Mouse (Mus musculus) midbrain, postnatal 0 days (tissue): Measurements from ENCODE around the gene Thap8. TPM values are rescaled to one million over a fixed set of nuclear protein-coding genes. Genes with fewer than 3 reads are reported as not detected.

Experiments
- ATAC-seq: fragments of 200-750 bp; cut with Nextera tagmentation; 2 replicates; pipeline ENCODE4 v1.8.0; 2017; ENCODE audit warnings: moderate number of reproducible peaks, mild to moderate bottlenecking, moderate TSS enrichment, moderate library complexity; ENCODE audit not compliant: low FRiP score
- DNase-seq: peaks from one replicate; pipeline ENCODE4 v3.0.0-alpha.2; 2015; ENCODE audit warnings: low spot score
- H3K27ac ChIP-seq: fragments of 300-500 bp; sonication (generic); 2 replicates; pipeline ENCODE4 v1.5.1; 2014; ENCODE audit warnings: low read depth, mild to moderate bottlenecking, low read length, mixed read lengths
- H3K27me3 ChIP-seq: fragments of 300-500 bp; sonication (generic); 2 replicates; pipeline ENCODE4 v1.6.1; 2014; ENCODE audit warnings: low read length, control low read depth, mixed read lengths; ENCODE audit not compliant: insufficient read depth
- H3K36me3 ChIP-seq: fragments of 300-500 bp; sonication (generic); 2 replicates; pipeline ENCODE4 v1.6.1; 2014; ENCODE audit warnings: low read length, control low read depth, mixed read lengths; ENCODE audit not compliant: insufficient read depth
- H3K4me1 ChIP-seq: fragments of 300-500 bp; sonication (generic); 2 replicates; pipeline ENCODE4 v1.6.1; 2014; ENCODE audit warnings: mild to moderate bottlenecking, control low read depth, antibody characterized with exemption, low read length, mixed read lengths; ENCODE audit not compliant: insufficient read depth
- H3K4me2 ChIP-seq: fragments of 300-500 bp; sonication (generic); 2 replicates; pipeline ENCODE4 v1.6.1; 2014; ENCODE audit warnings: low read depth, mild to moderate bottlenecking, low read length, mixed read lengths; ENCODE audit not compliant: poor library complexity, severe bottlenecking
- H3K4me3 ChIP-seq: fragments of 300-500 bp; sonication (generic); 2 replicates; pipeline ENCODE4 v1.5.1; 2014; ENCODE audit warnings: low read depth, mild to moderate bottlenecking, low read length, moderate library complexity
- H3K9ac ChIP-seq: fragments of 300-500 bp; sonication (generic); replicated peaks from 2 replicates; pipeline ENCODE4 v1.6.1; 2014; ENCODE audit warnings: mild to moderate bottlenecking, low read length, moderate library complexity, mixed read lengths; ENCODE audit not compliant: poor library complexity, severe bottlenecking
- H3K9me3 ChIP-seq: fragments of 300-500 bp; sonication (generic); 2 replicates; pipeline ENCODE4 v1.6.1; 2016; ENCODE audit warnings: low read length, control low read depth
- CTCF ChIP-seq: IDR thresholded peaks from 2 replicates; pipeline ENCODE4 v1.5.1; 2016; ENCODE audit warnings: antibody characterized with exemption, mild to moderate bottlenecking
- WGBS: fragments of 180-500 bp; shearing (Covaris S2); extraction: QIAGEN DNeasy Blood & Tissue Kit; methylation state at CpG from one replicate; pipeline ENCODE4 v1.1.7; 2014; 5-methylcytosine and 5-hydroxymethylcytosine counted together
- polyA plus RNA-seq: library from polyadenylated mRNA; unstranded; fragments of >200 nt; fragmentation: Nextera tagmentation; extraction: Ambion mirVana; gene quantifications from 2 replicates; pipeline ENCODE4 v1.2.1, GENCODE M21; 2015
- total RNA-seq: library from RNA; depleted of rRNA; stranded (reverse); fragments of >200 nt; gene quantifications from 2 replicates; pipeline ENCODE4 v1.2.3, GENCODE M21; 2014

Thap8 gene
- total and polyA plus RNA-seq, 2 experiments from 2014 or later = 0.57 to 0.71 TPM

DNA sequence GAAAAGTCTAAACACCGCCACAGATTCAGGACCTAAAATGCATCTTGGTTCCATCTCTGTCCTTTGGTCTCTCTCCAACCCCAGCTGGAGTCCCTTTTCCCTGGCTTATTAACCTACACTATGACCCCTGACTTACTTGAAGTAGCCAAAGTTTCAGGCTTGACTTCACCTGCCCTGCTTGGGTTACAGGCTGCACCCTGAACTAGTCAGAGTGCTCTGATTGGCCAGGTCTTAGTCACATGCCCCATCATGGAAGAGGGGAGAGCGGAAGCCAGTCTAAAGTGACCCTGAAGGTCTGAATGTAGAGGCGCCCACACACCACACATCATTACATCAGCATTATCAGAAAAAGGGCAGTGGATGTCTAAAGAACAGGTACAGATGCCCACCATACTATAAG is 38.2 kb downstream of the Thap8 start:
- no peaks in the 10 kb centered on the region for H3K36me3 ChIP-seq
- TF ChIP-seq CTCF = no peak
- DNase-seq (no peak), ATAC-seq (no peak)
- WGBS = 91% methylated on average over 3 of the region's 3 CpGs
- H3K27ac ChIP-seq = no peak overlapping the region
- H3K4me2 ChIP-seq = no peak overlapping the region
- no peaks in the 10 kb centered on the region for H3K27me3 ChIP-seq
- H3K4me3 ChIP-seq = no peak overlapping the region
- H3K9ac ChIP-seq = no peak overlapping the region
- H3K4me1 ChIP-seq = no peaks in the 10 kb centered on the region
- no peaks in the 10 kb centered on the region for H3K9me3 ChIP-seq

- TF ChIP-seq CTCF = no peak
- peak overlapping the region; percentile 68; the same call in 1 of the 2 replicates for H3K4me3 ChIP-seq
- peak overlapping the region; percentile 72 for H3K4me2 ChIP-seq
- no peak overlapping the region for H3K9ac ChIP-seq
- H3K27ac ChIP-seq = no peak overlapping the region
- no peaks in the 10 kb centered on the region for H3K9me3 ChIP-seq
- H3K4me1 ChIP-seq = no peaks in the 10 kb centered on the region
- no peak for ATAC-seq
- no peak for DNase-seq
- H3K27me3 ChIP-seq = no peaks in the 10 kb centered on the region
- 80% methylated on average over 2 of the region's 2 CpGs for WGBS
- no peaks in the 10 kb centered on the region for H3K36me3 ChIP-seq
These were observed 41.1 kb downstream of the Thap8 start for GRCm38 (mm10) chr7:30320946-30321345.

DNA sequence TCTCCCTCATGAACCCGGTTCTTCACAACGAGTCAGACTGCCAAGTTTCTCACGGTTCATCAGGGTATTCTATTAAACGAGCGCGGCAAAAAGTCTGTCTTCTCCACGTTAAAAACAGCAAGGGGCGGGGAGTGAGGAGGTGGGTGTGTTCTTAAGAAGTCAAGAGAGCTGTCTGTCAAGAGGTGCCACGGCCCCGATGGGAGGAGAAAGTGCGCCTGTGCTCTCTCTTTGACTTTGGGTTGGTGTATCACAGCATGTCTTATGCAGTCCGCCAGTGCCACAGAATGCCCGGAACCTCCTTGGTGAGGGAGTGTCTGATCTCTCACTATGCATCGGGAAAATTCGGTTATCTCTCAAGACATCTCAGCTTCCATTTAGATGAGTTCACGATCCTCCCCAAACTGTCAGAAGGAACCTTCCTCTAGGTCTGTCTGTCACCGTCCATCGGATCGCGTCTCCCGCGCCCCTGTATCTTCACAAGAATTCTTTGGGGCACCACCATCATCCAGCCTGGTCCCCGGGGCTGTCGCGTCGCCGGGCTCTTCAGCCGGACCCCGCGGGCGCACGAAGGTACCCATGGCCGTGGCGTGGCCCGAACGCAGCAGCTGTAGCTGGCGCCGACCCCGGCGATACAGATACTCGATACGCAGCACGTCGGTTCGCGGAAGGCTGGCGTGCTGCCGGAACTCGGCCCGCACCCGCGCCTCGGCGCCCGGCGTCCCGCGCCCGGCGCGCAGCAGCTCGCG is 41.8 kb downstream of the Thap8 start, which contains the start of gene E130208F15Rik:
E130208F15Rik (plus strand) TSS at position 202 of the 746 bp plus-strand sequence.
- peak within 1 kb of the TSS; percentile 66 for H3K9ac ChIP-seq
- peak within 1 kb of the TSS; percentile 68 for H3K4me3 ChIP-seq
- TF ChIP-seq CTCF = no peak
- under 1% methylated on average over 60 of the region's 63 CpGs for WGBS
- H3K36me3 ChIP-seq = no peaks in the 10 kb centered on the region
- no peaks in the 10 kb centered on the region for H3K4me1 ChIP-seq
- no peaks in the 10 kb centered on the region for H3K27me3 ChIP-seq
- DNase-seq (peak; percentile 73), ATAC-seq (peak; percentile 55)
- H3K27ac ChIP-seq = peak within 1 kb of the TSS; percentile 71
- H3K9me3 ChIP-seq = no peaks in the 10 kb centered on the region
- peak within 1 kb of the TSS; percentile 72 for H3K4me2 ChIP-seq

DNA sequence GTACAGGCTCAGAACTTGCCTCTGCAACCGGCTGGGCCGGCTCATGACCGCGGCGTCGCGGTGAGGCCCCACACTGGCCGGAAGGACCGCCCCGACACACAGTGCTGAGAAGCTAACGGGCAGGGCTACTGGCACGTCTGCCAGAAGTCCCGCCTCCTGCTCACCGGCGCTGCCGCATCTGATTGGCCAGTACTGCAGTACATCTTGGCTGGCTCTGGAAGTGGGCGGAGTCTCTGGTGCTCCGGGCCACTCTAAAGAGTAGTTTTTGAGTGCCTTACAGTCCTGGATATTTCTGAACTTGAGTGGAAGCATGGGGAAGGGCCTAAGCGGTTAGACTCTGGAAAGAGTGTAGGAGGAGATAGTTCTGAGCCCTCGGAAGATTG is 42.4 kb downstream of the Thap8 start:
- peak overlapping the region; percentile 72 for H3K4me2 ChIP-seq
- ATAC-seq = peak; percentile 98
- H3K36me3 ChIP-seq = no peaks in the 10 kb centered on the region

GRCm38 (mm10) chr7:30322865-30323264 is 43.0 kb downstream of the Thap8 start:
- H3K4me3 ChIP-seq = peak overlapping the region; percentile 68
- WGBS = 33% methylated on average over 6 of the region's 6 CpGs
- no peaks in the 10 kb centered on the region for H3K36me3 ChIP-seq
- no peaks in the 10 kb centered on the region for H3K27me3 ChIP-seq
- H3K27ac ChIP-seq = no peak overlapping the region
- no peaks in the 10 kb centered on the region for H3K4me1 ChIP-seq
- DNase-seq = no peak
- H3K9me3 ChIP-seq = no peaks in the 10 kb centered on the region
- ATAC-seq = no peak
- TF ChIP-seq CTCF = no peak
- H3K9ac ChIP-seq = no peak overlapping the region
- H3K4me2 ChIP-seq = peak overlapping the region; percentile 72

More for the DNA sequence above, 42.4 kb downstream of the Thap8 start:
- Histone ChIP-seq H3K27me3 (no peaks in the 10 kb centered on the region), H3K4me1 (no peaks in the 10 kb centered on the region), H3K9ac (peak overlapping the region; percentile 66), H3K9me3 (no peaks in the 10 kb centered on the region), H3K4me3 (peak overlapping the region; percentile 68), H3K27ac (peak overlapping the region; percentile 71)
- WGBS = under 1% methylated on average over 20 of the region's 20 CpGs
- DNase-seq = peak; percentile 98
- TF ChIP-seq CTCF = no peak

GRCm38 (mm10) chr7:30323795-30324194 is 43.9 kb downstream of the Thap8 start, which contains the start of gene Sdhaf1:
Gene Sdhaf1, minus strand, starts transcription at chr7:30323895.
- no peaks in the 10 kb centered on the region for H3K4me1 ChIP-seq
- no peaks in the 10 kb centered on the region for H3K9me3 ChIP-seq
- 81% methylated on average over 3 of the region's 3 CpGs for WGBS
- DNase-seq (no peak), ATAC-seq (no peak)
- H3K4me2 ChIP-seq = peak within 1 kb of the TSS; percentile 72
- no peaks in the 10 kb centered on the region for H3K36me3 ChIP-seq
- H3K27ac ChIP-seq = no peak within 1 kb of the TSS
- TF ChIP-seq CTCF = no peak
- H3K4me3 ChIP-seq = peak within 1 kb of the TSS; percentile 68; the same call in 1 of the 2 replicates
- H3K9ac ChIP-seq = no peak within 1 kb of the TSS
- H3K27me3 ChIP-seq = no peaks in the 10 kb centered on the region
